Mouse (Mus musculus) forebrain, embryonic 16.5 days (tissue): ENCODE data around the gene Sgip1. TPM values are rescaled to one million over a fixed set of nuclear protein-coding genes. Genes with fewer than 3 reads are reported as not detected.

Source experiments
- ATAC-seq: fragments of 200-750 bp; cut with Nextera tagmentation; 2 replicates; pipeline ENCODE4 v1.8.0; 2017; ENCODE audit warnings: mild to moderate bottlenecking, moderate library complexity
- H3K27ac ChIP-seq: fragments of 300-500 bp; sonication (generic); 2 replicates; pipeline ENCODE4 v1.5.1; 2014; ENCODE audit warnings: low read length, control low read depth
- H3K27me3 ChIP-seq: fragments of 300-500 bp; sonication (generic); replicated peaks from 2 replicates; pipeline ENCODE4 v1.6.1; 2014; ENCODE audit warnings: low read length; ENCODE audit not compliant: control insufficient read depth, insufficient read depth
- H3K36me3 ChIP-seq: fragments of 300-500 bp; sonication (generic); 2 replicates; pipeline ENCODE4 v1.6.1; 2014; ENCODE audit not compliant: control insufficient read depth, insufficient read depth
- H3K4me1 ChIP-seq: fragments of 300-500 bp; sonication (generic); replicated peaks from 2 replicates; pipeline ENCODE4 v1.6.1; 2014; ENCODE audit warnings: low read length; ENCODE audit not compliant: control insufficient read depth, insufficient read depth
- H3K4me2 ChIP-seq: fragments of 300-500 bp; sonication (generic); 2 replicates; pipeline ENCODE4 v1.6.1; 2014; ENCODE audit warnings: mild to moderate bottlenecking, low read length, control low read depth
- H3K4me3 ChIP-seq: fragments of 300-500 bp; sonication (generic); replicated peaks from 2 replicates; pipeline ENCODE4 v1.5.1; 2014; ENCODE audit warnings: mild to moderate bottlenecking, low read length, control low read depth
- H3K9ac ChIP-seq: fragments of 300-500 bp; sonication (generic); replicated peaks from 2 replicates; pipeline ENCODE4 v1.6.1; 2014; ENCODE audit warnings: low read depth, low read length, control low read depth
- H3K9me3 ChIP-seq: fragments of 300-500 bp; sonication (generic); 2 replicates; pipeline ENCODE4 v1.6.1; 2016; ENCODE audit warnings: low read length; ENCODE audit not compliant: control insufficient read depth
- WGBS: fragments of 180-500 bp; shearing (Covaris S2); extraction: QIAGEN DNeasy Blood & Tissue Kit; methylation state at CpG from one replicate; pipeline ENCODE4 v1.1.7; 2014; 5-methylcytosine and 5-hydroxymethylcytosine counted together
- polyA plus RNA-seq: library from polyadenylated mRNA; unstranded; fragments of >200 nt; fragmentation: Nextera tagmentation; extraction: Ambion mirVana; gene quantifications from 2 replicates; pipeline ENCODE4 v1.2.1, GENCODE M21; 2015

Sgip1 gene
- polyA plus RNA-seq, 1 experiment from 2014 or later = 69.4 TPM

- 74% methylated on average over 3 of the region's 3 CpGs for WGBS
- Histone ChIP-seq H3K27ac (no peak overlapping the region), H3K4me1 (no peaks in the 10 kb centered on the region), H3K4me2 (no peak overlapping the region), H3K9ac (no peak overlapping the region), H3K9me3 (no peaks in the 10 kb centered on the region), H3K4me3 (no peak overlapping the region), H3K27me3 (no peaks in the 10 kb centered on the region), H3K36me3 (no peaks in the 10 kb centered on the region)
- no peak for ATAC-seq
Observed at GRCm38 (mm10) chr4:102773225-102773624, 32.1 kb downstream of the Sgip1 start.

GRCm38 (mm10) chr4:102773841-102774240 is 32.7 kb downstream of the Sgip1 start:
- ATAC-seq = no peak
- H3K9me3 ChIP-seq = no peaks in the 10 kb centered on the region
- 100% methylated on average over 1 of the region's 1 CpGs for WGBS
- no peaks in the 10 kb centered on the region for H3K4me1 ChIP-seq
- no peak overlapping the region for H3K27ac ChIP-seq
- no peak overlapping the region for H3K9ac ChIP-seq
- no peaks in the 10 kb centered on the region for H3K27me3 ChIP-seq
- no peak overlapping the region for H3K4me2 ChIP-seq
- no peak overlapping the region for H3K4me3 ChIP-seq
- H3K36me3 ChIP-seq = no peaks in the 10 kb centered on the region

- H3K36me3 ChIP-seq = no peaks in the 10 kb centered on the region
- ATAC-seq = no peak
- WGBS = 80% methylated on average over 1 of the region's 1 CpGs
- no peak overlapping the region for H3K4me3 ChIP-seq
- H3K4me2 ChIP-seq = no peak overlapping the region
- no peaks in the 10 kb centered on the region for H3K27me3 ChIP-seq
- no peak overlapping the region for H3K9ac ChIP-seq
- H3K9me3 ChIP-seq = no peaks in the 10 kb centered on the region
- H3K27ac ChIP-seq = no peak overlapping the region
- H3K4me1 ChIP-seq = no peaks in the 10 kb centered on the region
Observed at GRCm38 (mm10) chr4:102774549-102774948, 33.5 kb downstream of the Sgip1 start.

- no peaks in the 10 kb centered on the region for H3K4me1 ChIP-seq
- no peak overlapping the region for H3K27ac ChIP-seq
- H3K27me3 ChIP-seq = no peaks in the 10 kb centered on the region
- H3K36me3 ChIP-seq = no peaks in the 10 kb centered on the region
- 28% methylated on average over 2 of the region's 2 CpGs for WGBS
- H3K9ac ChIP-seq = no peak overlapping the region
- no peaks in the 10 kb centered on the region for H3K9me3 ChIP-seq
- no peak overlapping the region for H3K4me3 ChIP-seq
- no peak overlapping the region for H3K4me2 ChIP-seq
- no peak for ATAC-seq
Observed at GRCm38 (mm10) chr4:102775596-102776270, 34.6 kb downstream of the Sgip1 start.

- no peaks in the 10 kb centered on the region for H3K27me3 ChIP-seq
- 0 out of 2 replicates have a peak, but pooled peaks cover 3% of the 10 kb centered on the region for H3K4me1 ChIP-seq
- no peak overlapping the region for H3K27ac ChIP-seq
- no peaks in the 10 kb centered on the region for H3K36me3 ChIP-seq
- 86% methylated on average over 6 of the region's 6 CpGs for WGBS
- no peak overlapping the region for H3K4me2 ChIP-seq
- no peak for ATAC-seq
- no peak overlapping the region for H3K9ac ChIP-seq
- H3K4me3 ChIP-seq = no peak overlapping the region
- no peaks in the 10 kb centered on the region for H3K9me3 ChIP-seq
Observed at GRCm38 (mm10) chr4:102779902-102780301, 38.8 kb downstream of the Sgip1 start.

- Histone ChIP-seq H3K4me1 (0 out of 2 replicates have a peak, but pooled peaks cover 3% of the 10 kb centered on the region), H3K9me3 (no peaks in the 10 kb centered on the region), H3K36me3 (no peaks in the 10 kb centered on the region), H3K27me3 (no peaks in the 10 kb centered on the region), H3K4me3 (no peak overlapping the region), H3K27ac (0 out of 2 replicates have a peak overlapping the region, but pooled peaks have one; percentile 41), H3K9ac (no peak overlapping the region), H3K4me2 (no peak overlapping the region)
- 73% methylated on average over 7 of the region's 7 CpGs for WGBS
- peak; percentile 43; the same call in 1 of the 2 replicates for ATAC-seq
Observed at GRCm38 (mm10) chr4:102783063-102783748, 42.1 kb downstream of the Sgip1 start.

GRCm38 (mm10) chr4:102785158-102785557 is 44.1 kb downstream of the Sgip1 start:
- Histone ChIP-seq H3K27me3 (no peaks in the 10 kb centered on the region), H3K4me3 (no peak overlapping the region), H3K9ac (no peak overlapping the region), H3K9me3 (no peaks in the 10 kb centered on the region), H3K27ac (no peak overlapping the region), H3K4me2 (no peak overlapping the region), H3K36me3 (no peaks in the 10 kb centered on the region), H3K4me1 (0 out of 2 replicates have a peak, but pooled peaks cover 3% of the 10 kb centered on the region)
- 88% methylated on average over 4 of the region's 4 CpGs for WGBS
- ATAC-seq = no peak

GRCm38 (mm10) chr4:102792100-102792790 is 51.1 kb downstream of the Sgip1 start:
- Histone ChIP-seq H3K4me1 (0 out of 2 replicates have a peak, but pooled peaks cover 4% of the 10 kb centered on the region), H3K4me3 (no peak overlapping the region), H3K9ac (no peak overlapping the region), H3K36me3 (no peaks in the 10 kb centered on the region), H3K4me2 (no peak overlapping the region), H3K9me3 (no peaks in the 10 kb centered on the region), H3K27ac (no peak overlapping the region), H3K27me3 (no peaks in the 10 kb centered on the region)
- ATAC-seq = no peak
- WGBS = 77% methylated on average over 8 of the region's 8 CpGs

GRCm38 (mm10) chr4:102801471-102801870 is 60.4 kb downstream of the Sgip1 start:
- Histone ChIP-seq H3K4me3 (no peak overlapping the region), H3K27ac (no peak overlapping the region), H3K9me3 (no peaks in the 10 kb centered on the region), H3K36me3 (no peaks in the 10 kb centered on the region), H3K27me3 (no peaks in the 10 kb centered on the region), H3K4me1 (no peaks in the 10 kb centered on the region), H3K4me2 (no peak overlapping the region), H3K9ac (no peak overlapping the region)
- no peak for ATAC-seq
- 60% methylated on average over 1 of the region's 1 CpGs for WGBS
